Mouse (Mus musculus) ES-Bruce4 (cell line): Measurements from ENCODE around the gene Psmd10. TPM values are rescaled to one million over a fixed set of nuclear protein-coding genes. Genes with fewer than 3 reads are reported as not detected.

Source experiments
- H3K27ac ChIP-seq: 2 replicates; pipeline ENCODE4 v1.5.1; 2012; ENCODE audit warnings: low read length, inconsistent platforms; ENCODE audit not compliant: insufficient read depth
- H3K27me3 ChIP-seq: 2 replicates; pipeline ENCODE4 v1.6.1; 2012; ENCODE audit warnings: mild to moderate bottlenecking, low read length, inconsistent platforms; ENCODE audit not compliant: control insufficient read depth, poor library complexity, insufficient read depth, severe bottlenecking
- H3K36me3 ChIP-seq: 2 replicates; pipeline ENCODE4 v1.6.1; 2012; ENCODE audit warnings: inconsistent platforms, mild to moderate bottlenecking, low read length, moderate library complexity; ENCODE audit not compliant: control insufficient read depth, poor library complexity, insufficient read depth, severe bottlenecking
- H3K4me1 ChIP-seq: one replicate; pipeline ENCODE4 v1.8.1; 2011; ENCODE audit warnings: low read length; ENCODE audit not compliant: control insufficient read depth, insufficient read depth
- H3K4me3 ChIP-seq: 2 replicates; pipeline ENCODE4 v1.5.1; 2011; ENCODE audit warnings: low read depth, mild to moderate bottlenecking, low read length
- H3K9ac ChIP-seq: 2 replicates; pipeline ENCODE4 v1.6.1; 2012; ENCODE audit warnings: low read depth, mild to moderate bottlenecking, inconsistent platforms; ENCODE audit not compliant: poor library complexity, severe bottlenecking
- H3K9me3 ChIP-seq: replicated peaks from 2 replicates; pipeline ENCODE4 v1.6.1; 2012; ENCODE audit warnings: mild to moderate bottlenecking, low read length, inconsistent platforms; ENCODE audit not compliant: control insufficient read depth, poor library complexity, insufficient read depth, severe bottlenecking
- CTCF ChIP-seq: IDR thresholded peaks from one replicate; pipeline ENCODE4 v1.8.1; 2011; ENCODE audit warnings: low read depth, low read length
- EP300 ChIP-seq: IDR thresholded peaks from 2 replicates; pipeline ENCODE4 v1.6.1; 2011; ENCODE audit warnings: low read depth, low read length; ENCODE audit not compliant: insufficient read depth
- POLR2A ChIP-seq: IDR thresholded peaks from one replicate; pipeline ENCODE4 v1.8.1; 2011; ENCODE audit warnings: low read length; ENCODE audit not compliant: insufficient read depth
- polyA plus RNA-seq: library from polyadenylated mRNA; stranded (reverse); fragments of >200 nt; gene quantifications from 2 replicates; pipeline ENCODE4 v1.2.4, GENCODE M21; 2011; ENCODE audit warnings: low read depth; ENCODE audit not compliant: missing spikeins, insufficient read depth, insufficient read length

Gene Psmd10
- polyA plus RNA-seq, 1 experiment: 27.6 TPM

- TF ChIP-seq EP300: no peak
- no peak for TF ChIP-seq POLR2A
- TF ChIP-seq CTCF: no peak
- no peaks in the 10 kb centered on the region for H3K9me3 ChIP-seq
- H3K36me3 ChIP-seq: no peaks in the 10 kb centered on the region; the same call in 1 of the 2 replicates
- H3K9ac ChIP-seq: no peak overlapping the region
- H3K27me3 ChIP-seq: no peaks in the 10 kb centered on the region
- no peak overlapping the region for H3K4me3 ChIP-seq
- no peaks in the 10 kb centered on the region for H3K4me1 ChIP-seq
- H3K27ac ChIP-seq: no peak overlapping the region
These were observed 2.9 kb downstream of the Psmd10 start for GRCm38 (mm10) chrX:140953618-140954017.

GRCm38 (mm10) chrX:140936271-140936670, 20.3 kb downstream of the Psmd10 start:
- H3K36me3 ChIP-seq: no peaks in the 10 kb centered on the region
- H3K9me3 ChIP-seq: no peaks in the 10 kb centered on the region
- no peak overlapping the region for H3K4me3 ChIP-seq
- no peaks in the 10 kb centered on the region for H3K27me3 ChIP-seq
- no peaks in the 10 kb centered on the region for H3K4me1 ChIP-seq
- H3K27ac ChIP-seq: no peak overlapping the region
- H3K9ac ChIP-seq: no peak overlapping the region
- no peak for TF ChIP-seq EP300
- no peak for TF ChIP-seq POLR2A
- no peak for TF ChIP-seq CTCF

- Histone ChIP-seq H3K27me3 (no peaks in the 10 kb centered on the region), H3K9ac (no peak overlapping the region), H3K36me3 (no peaks in the 10 kb centered on the region), H3K4me1 (no peaks in the 10 kb centered on the region), H3K27ac (no peak overlapping the region), H3K9me3 (no peaks in the 10 kb centered on the region), H3K4me3 (no peak overlapping the region)
- TF ChIP-seq EP300: no peak
- no peak for TF ChIP-seq POLR2A
- TF ChIP-seq CTCF: no peak
These were observed 23.3 kb downstream of the Psmd10 start for GRCm38 (mm10) chrX:140933263-140933662.

DNA sequence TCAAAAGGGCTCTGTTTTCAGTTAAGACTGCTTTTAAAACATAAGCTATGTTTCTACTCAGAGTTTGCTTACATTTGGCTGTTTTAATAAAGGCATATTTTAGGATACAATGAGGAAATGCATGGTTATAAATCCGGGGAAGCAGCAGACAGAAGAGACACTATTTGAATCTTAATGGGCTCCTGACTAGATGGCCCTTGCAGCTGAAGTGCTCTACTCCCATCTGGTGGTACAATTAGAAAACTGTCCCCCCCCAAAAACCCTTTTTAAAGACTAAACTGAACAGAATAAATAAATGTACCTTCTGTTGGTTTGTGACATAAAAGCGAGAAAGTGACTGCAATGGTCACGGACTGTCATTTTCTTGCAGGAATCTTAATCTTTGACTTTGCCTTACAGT, 24.5 kb downstream of the Psmd10 start:
- Histone ChIP-seq H3K4me3 (no peak overlapping the region), H3K9ac (no peak overlapping the region), H3K27ac (no peak overlapping the region), H3K36me3 (no peaks in the 10 kb centered on the region), H3K9me3 (no peaks in the 10 kb centered on the region), H3K27me3 (no peaks in the 10 kb centered on the region), H3K4me1 (no peaks in the 10 kb centered on the region)
- TF ChIP-seq CTCF (no peak), EP300 (no peak), POLR2A (no peak)

DNA sequence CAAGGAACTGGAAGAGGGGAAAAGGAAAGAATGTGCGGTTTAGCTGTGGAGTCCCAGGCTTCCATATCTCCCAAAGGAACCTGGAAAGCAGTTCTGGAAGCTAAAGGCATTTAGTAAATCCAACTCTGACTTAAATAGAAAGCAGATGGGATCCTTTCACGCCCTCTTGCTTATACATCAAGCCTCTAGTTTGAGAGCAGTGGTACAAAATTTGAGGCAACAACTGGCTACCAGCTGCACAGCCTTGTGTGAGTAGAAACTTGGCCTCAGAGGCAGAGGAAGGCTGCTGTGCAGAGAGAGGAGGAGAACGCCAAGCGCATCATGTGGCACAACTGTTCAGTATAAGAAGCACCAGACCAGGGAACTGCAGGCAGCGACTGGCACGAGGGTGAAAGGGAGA, 35.2 kb downstream of the Psmd10 start:
- Histone ChIP-seq H3K27me3 (no peaks in the 10 kb centered on the region), H3K4me3 (no peak overlapping the region)

DNA sequence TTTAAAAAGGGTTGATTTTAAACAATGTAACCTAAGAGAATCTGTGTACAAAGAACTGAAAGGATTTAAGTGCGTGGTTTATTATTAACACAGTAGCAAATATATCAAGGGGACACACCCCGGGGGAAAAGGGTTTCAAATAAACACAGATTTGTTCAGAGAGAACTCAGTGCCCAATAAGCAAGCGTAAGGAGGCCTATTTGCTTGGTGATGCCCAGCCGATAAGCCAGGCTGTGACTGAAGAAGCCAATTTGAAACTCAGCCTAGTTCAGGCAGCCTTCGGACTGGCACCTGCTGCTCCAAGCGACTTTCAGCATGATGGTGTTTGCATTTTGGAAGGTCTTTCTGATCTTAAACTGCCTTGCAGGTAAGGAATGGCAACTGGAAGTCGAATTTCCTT, 49.2 kb downstream of the Psmd10 start, which contains the start of gene Vsig1:
Vsig1 (plus strand) TSS at position 249 of the 400 bp plus-strand sequence.
- Histone ChIP-seq H3K27me3 (no peaks in the 10 kb centered on the region), H3K36me3 (no peaks in the 10 kb centered on the region), H3K9ac (no peak within 1 kb of the TSS), H3K27ac (no peak within 1 kb of the TSS), H3K4me3 (no peak within 1 kb of the TSS), H3K9me3 (no peaks in the 10 kb centered on the region), H3K4me1 (no peaks in the 10 kb centered on the region)
- TF ChIP-seq EP300 (no peak), CTCF (no peak), POLR2A (no peak)

More for the DNA sequence above, 35.2 kb downstream of the Psmd10 start:
- H3K4me1 ChIP-seq: no peaks in the 10 kb centered on the region
- H3K27ac ChIP-seq: no peak overlapping the region
- H3K9me3 ChIP-seq: no peaks in the 10 kb centered on the region
- no peaks in the 10 kb centered on the region for H3K36me3 ChIP-seq
- TF ChIP-seq CTCF: no peak
- TF ChIP-seq POLR2A: no peak
- no peak for TF ChIP-seq EP300
- H3K9ac ChIP-seq: no peak overlapping the region
